Mouse (Mus musculus) kidney, postnatal 4 days (tissue): ENCODE data around the gene Dnajc10.
A peak's percentile ranks its signal among the peaks of the same experiment; 100 is the strongest.

Source experiments
- DNase-seq, 2 experiments: peaks; one replicate each; pipeline ENCODE4 v3.0.0; 2021; ENCODE audit warnings: mixed read lengths in 2 of 2

The Dnajc10 gene

GRCm38 (mm10) chr2:80315242-80316161 lies at the start of gene Dnajc10:
Gene Dnajc10 (plus strand): TSS chr2:80315466.
- DNase-seq = peak; percentile 94 to 96

GRCm38 (mm10) chr2:80266894-80267293 lies 48.4 kb upstream of the Dnajc10 start:
- peak; percentile 81 to 83 for DNase-seq

DNA sequence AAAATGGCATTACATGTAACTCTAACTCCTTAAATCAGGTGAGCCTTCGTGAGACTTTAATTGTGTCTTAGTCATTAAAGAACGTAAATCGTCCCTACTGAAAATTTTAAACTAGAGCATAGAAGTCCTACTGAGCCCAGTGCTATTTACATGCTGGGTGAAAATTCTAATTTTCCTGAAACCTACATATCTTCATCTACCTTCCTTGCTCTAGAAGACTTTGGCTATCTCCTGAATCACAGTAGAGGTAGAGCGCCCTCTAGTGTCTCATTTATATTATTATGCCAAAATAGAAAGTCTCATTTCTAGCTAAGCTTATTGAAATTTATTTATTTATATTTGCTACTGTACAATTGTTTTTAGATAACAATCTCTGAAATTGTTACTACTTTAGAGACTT lies 47.2 kb upstream of the Dnajc10 start:
- no peak for DNase-seq

GRCm38 (mm10) chr2:80271431-80271830 lies 43.8 kb upstream of the Dnajc10 start:
- DNase-seq = no peak

DNA sequence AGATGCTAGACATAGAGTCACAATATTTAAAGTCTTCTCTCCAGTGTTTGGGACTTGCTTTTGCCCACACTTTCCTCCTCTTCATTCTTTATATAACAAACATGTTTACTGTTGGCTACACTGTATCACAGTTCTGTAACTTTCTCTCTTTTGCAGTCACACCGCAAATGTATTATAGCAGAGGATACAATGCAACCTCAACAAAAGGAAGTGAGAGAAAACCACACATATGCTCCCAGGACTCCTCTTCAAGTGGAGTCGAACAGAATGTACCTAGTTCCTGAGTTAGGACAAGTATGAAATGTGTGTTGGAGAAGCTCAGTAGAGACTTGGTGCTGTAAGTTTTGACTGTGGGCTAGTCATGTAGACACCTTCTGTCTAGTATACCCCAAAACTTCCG lies 42.2 kb upstream of the Dnajc10 start:
- DNase-seq = no peak

- DNase-seq = no peak
Measured at GRCm38 (mm10) chr2:80273763-80274162, 41.5 kb upstream of the Dnajc10 start.

DNA sequence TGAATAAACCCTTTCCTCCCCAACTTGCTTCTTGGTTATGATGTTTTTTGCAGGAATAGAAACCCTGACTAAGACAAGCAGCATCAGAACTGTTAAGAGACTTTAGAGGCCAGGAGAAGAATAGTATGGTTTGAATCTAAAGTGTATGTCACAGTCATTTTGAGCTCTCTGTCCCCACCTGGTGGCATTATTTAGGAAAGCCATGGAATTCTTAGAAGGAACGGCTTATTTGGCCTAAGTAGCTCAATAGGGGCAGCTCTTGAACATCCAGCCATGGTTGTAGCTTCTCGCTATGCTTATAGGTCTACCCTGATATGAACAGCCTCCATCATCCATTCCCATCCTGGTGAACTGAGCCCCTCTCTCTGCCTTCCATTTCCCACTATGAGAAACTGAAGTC lies 40.1 kb upstream of the Dnajc10 start:
- DNase-seq = peak; percentile 11 to 33

- peak in 1 of 2 experiments; percentile 24 for DNase-seq
Measured at GRCm38 (mm10) chr2:80282214-80282613, 33.1 kb upstream of the Dnajc10 start.

DNA sequence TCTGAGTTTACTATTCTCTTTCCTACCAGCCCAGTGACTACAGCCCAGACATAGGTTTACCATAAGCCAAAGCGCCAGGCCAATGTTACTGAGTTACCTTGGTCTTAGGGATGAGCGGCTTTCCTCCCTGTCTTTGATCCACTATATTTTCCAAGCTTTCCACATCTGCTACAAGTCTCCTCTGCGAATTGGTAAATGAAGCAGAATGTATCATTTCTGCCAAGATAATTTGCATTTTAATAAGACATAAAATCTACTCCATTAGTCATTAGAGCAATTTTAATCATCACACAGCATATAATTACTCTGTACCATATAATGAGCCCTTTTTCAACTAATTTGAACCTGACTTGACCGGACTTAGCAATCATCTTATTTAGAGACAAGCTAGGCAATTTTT lies 28.9 kb upstream of the Dnajc10 start:
- no peak for DNase-seq

GRCm38 (mm10) chr2:80292172-80292571 lies 23.1 kb upstream of the Dnajc10 start, which contains the start of gene Prdx6b:
Gene Prdx6b (plus strand): TSS chr2:80292472.
- no peak for DNase-seq

GRCm38 (mm10) chr2:80298334-80298733 lies 16.9 kb upstream of the Dnajc10 start:
- DNase-seq = no peak

GRCm38 (mm10) chr2:80300806-80301205 lies 14.5 kb upstream of the Dnajc10 start:
- DNase-seq = no peak

DNA sequence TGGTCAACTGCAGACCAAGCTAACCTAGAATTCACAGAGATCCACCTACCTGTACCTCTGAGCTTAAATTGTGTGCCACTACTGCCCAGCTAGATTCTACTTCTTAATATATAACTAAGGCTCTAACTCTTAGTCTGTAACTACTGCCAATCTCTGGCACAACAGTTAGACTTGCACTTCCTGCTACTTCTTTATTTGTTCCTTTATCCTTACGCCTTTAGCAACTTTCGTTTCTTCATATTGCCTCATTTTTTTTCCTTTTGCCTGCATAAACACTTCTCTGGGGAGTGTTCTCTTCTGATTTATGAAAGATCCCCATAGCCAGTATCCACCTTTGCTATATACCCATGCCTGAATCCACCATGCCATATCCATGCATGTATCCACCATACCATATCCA lies 11.3 kb upstream of the Dnajc10 start:
- no peak for DNase-seq

- no peak for DNase-seq
Measured at GRCm38 (mm10) chr2:80307701-80308100, 7.6 kb upstream of the Dnajc10 start.

GRCm38 (mm10) chr2:80309775-80310174 lies 5.5 kb upstream of the Dnajc10 start:
- no peak for DNase-seq

GRCm38 (mm10) chr2:80310772-80311171 lies 4.5 kb upstream of the Dnajc10 start:
- no peak for DNase-seq

DNA sequence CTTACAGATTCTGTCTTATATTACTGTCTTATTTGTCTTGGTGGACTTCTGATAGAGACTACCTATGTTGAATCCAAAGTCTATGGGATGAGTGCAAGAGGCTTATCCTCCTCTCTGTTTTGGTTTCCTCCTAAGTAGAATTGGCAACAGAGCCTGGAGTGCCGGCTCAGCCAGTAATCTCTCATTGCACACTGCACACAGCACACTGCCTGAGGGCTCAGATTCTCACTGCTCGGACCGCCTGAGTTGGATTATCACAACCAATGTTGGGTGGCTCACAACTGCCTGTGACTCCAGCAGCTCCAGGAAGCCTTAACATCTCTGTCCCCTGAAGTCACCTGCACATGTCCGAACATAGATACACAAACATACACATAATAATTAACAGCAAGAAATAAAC lies 3.9 kb upstream of the Dnajc10 start:
- no peak for DNase-seq

- DNase-seq = no peak
Measured at GRCm38 (mm10) chr2:80314201-80314600, 1.1 kb upstream of the Dnajc10 start.

- DNase-seq = peak in 1 of 2 experiments; percentile 2
Measured at GRCm38 (mm10) chr2:80314854-80315241, 418 bp upstream of the Dnajc10 start.

GRCm38 (mm10) chr2:80322878-80323277 lies 7.6 kb downstream of the Dnajc10 start:
- DNase-seq = no peak

GRCm38 (mm10) chr2:80325779-80326178 lies 10.5 kb downstream of the Dnajc10 start:
- DNase-seq = no peak

GRCm38 (mm10) chr2:80327272-80327671 lies 12.0 kb downstream of the Dnajc10 start:
- no peak for DNase-seq

GRCm38 (mm10) chr2:80328961-80329653 lies 13.8 kb downstream of the Dnajc10 start:
- DNase-seq = peak in 1 of 2 experiments; percentile 6

- no peak for DNase-seq
Measured at GRCm38 (mm10) chr2:80340537-80340936, 25.3 kb downstream of the Dnajc10 start.
